Mouse (Mus musculus) embryonic fibroblast, embryonic 13.5 days (primary cell): ENCODE results near the gene Olfr982.

ENCODE experiments used
- CTCF ChIP-seq: IDR thresholded peaks from 2 replicates; pipeline ENCODE4 v1.5.1; 2011; ENCODE audit warnings: mild to moderate bottlenecking, control low read depth, low read length, moderate library complexity, borderline replicate concordance; ENCODE audit not compliant: insufficient read depth
- POLR2A ChIP-seq: IDR thresholded peaks from 2 replicates; pipeline ENCODE4 v1.6.1; 2011; ENCODE audit warnings: low read depth, mild to moderate bottlenecking, control low read depth, low read length, moderate library complexity

- TF ChIP-seq CTCF (no peak), POLR2A (no peak)
Observed at GRCm38 (mm10) chr9:40114106-40114505, 40.5 kb downstream of the Olfr982 start, which contains the start of gene Olfr984.
